Mouse (Mus musculus): ENCODE measurements around the gene Vps45.
"Not testable (repeated sequence)": the region's sequence is repeated elsewhere in the genome, so short reads cannot be mapped to it uniquely, and the experiment has no call there.

Gene Vps45

GRCm38 (mm10) chr3:96078711-96079110 is 20.4 kb upstream of the Vps45 start:
- no peak for DNase-seq (ENCODE audit: low spot score)

GRCm38 (mm10) chr3:96078066-96078465 is 19.8 kb upstream of the Vps45 start:
- no peak for DNase-seq (ENCODE audit: low spot score)

- DNase-seq (ENCODE audit: low spot score): no peak
These were observed 14.7 kb upstream of the Vps45 start for GRCm38 (mm10) chr3:96072921-96073486.

- DNase-seq (ENCODE audit: low spot score): no peak
These were observed 12.0 kb upstream of the Vps45 start for GRCm38 (mm10) chr3:96070241-96070640.

- DNase-seq (ENCODE audit: low spot score): no peak
These were observed 11.3 kb upstream of the Vps45 start for GRCm38 (mm10) chr3:96069542-96069941.

- DNase-seq (ENCODE audit: low spot score): no peak
These were observed 10.8 kb upstream of the Vps45 start for GRCm38 (mm10) chr3:96069046-96069445.

- DNase-seq (ENCODE audit: low spot score): no peak
These were observed 8.5 kb upstream of the Vps45 start for GRCm38 (mm10) chr3:96066741-96067140.

GRCm38 (mm10) chr3:96065754-96066375 is 7.6 kb upstream of the Vps45 start:
- DNase-seq (ENCODE audit: low spot score): no peak

- DNase-seq (ENCODE audit: low spot score): no peak
These were observed 6.9 kb upstream of the Vps45 start for GRCm38 (mm10) chr3:96065147-96065546.

GRCm38 (mm10) chr3:96064217-96064616 is 6.0 kb upstream of the Vps45 start:
- no peak for DNase-seq (ENCODE audit: low spot score)

- DNase-seq (ENCODE audit: low spot score): no peak
These were observed 5.0 kb upstream of the Vps45 start for GRCm38 (mm10) chr3:96063299-96063698.

GRCm38 (mm10) chr3:96060146-96060545 is 1.9 kb upstream of the Vps45 start:
- DNase-seq (ENCODE audit: low spot score): no peak

- peak; percentile 76 for DNase-seq (ENCODE audit: low spot score)
These were observed 490 bp downstream of the Vps45 start for GRCm38 (mm10) chr3:96057747-96058204.

GRCm38 (mm10) chr3:96056031-96056430 is 2.2 kb downstream of the Vps45 start:
- DNase-seq (ENCODE audit: low spot score): no peak

GRCm38 (mm10) chr3:96055294-96055693 is 3.0 kb downstream of the Vps45 start:
- DNase-seq (ENCODE audit: low spot score): no peak

- no peak for DNase-seq (ENCODE audit: low spot score)
These were observed 6.4 kb downstream of the Vps45 start for GRCm38 (mm10) chr3:96051839-96052238.

- DNase-seq (ENCODE audit: low spot score): no peak
These were observed 7.1 kb downstream of the Vps45 start for GRCm38 (mm10) chr3:96051186-96051585.

GRCm38 (mm10) chr3:96050779-96051178 is 7.5 kb downstream of the Vps45 start:
- DNase-seq (ENCODE audit: low spot score): no peak

GRCm38 (mm10) chr3:96044559-96044958 is 13.7 kb downstream of the Vps45 start:
- not testable (repeated sequence) for DNase-seq (ENCODE audit: low spot score)

GRCm38 (mm10) chr3:96043104-96043503 is 15.2 kb downstream of the Vps45 start:
- no peak for DNase-seq (ENCODE audit: low spot score)

GRCm38 (mm10) chr3:96041079-96041478 is 17.2 kb downstream of the Vps45 start:
- DNase-seq (ENCODE audit: low spot score): no peak

GRCm38 (mm10) chr3:96040663-96041006 is 17.6 kb downstream of the Vps45 start:
- no peak for DNase-seq (ENCODE audit: low spot score)

GRCm38 (mm10) chr3:96039857-96040662 is 18.2 kb downstream of the Vps45 start:
- no peak for DNase-seq (ENCODE audit: low spot score)
